Mouse (Mus musculus) kidney, postnatal 10 days (tissue): ENCODE measurements around the gene Gm21190.
"Not testable (repeated sequence)": the region's sequence is repeated elsewhere in the genome, so short reads cannot be mapped to it uniquely, and the experiment has no call there.

ENCODE experiments used
- DNase-seq: peaks from one replicate; pipeline ENCODE4 v3.0.0; 2021; ENCODE audit warnings: mixed read lengths

The Gm21190 gene

DNA sequence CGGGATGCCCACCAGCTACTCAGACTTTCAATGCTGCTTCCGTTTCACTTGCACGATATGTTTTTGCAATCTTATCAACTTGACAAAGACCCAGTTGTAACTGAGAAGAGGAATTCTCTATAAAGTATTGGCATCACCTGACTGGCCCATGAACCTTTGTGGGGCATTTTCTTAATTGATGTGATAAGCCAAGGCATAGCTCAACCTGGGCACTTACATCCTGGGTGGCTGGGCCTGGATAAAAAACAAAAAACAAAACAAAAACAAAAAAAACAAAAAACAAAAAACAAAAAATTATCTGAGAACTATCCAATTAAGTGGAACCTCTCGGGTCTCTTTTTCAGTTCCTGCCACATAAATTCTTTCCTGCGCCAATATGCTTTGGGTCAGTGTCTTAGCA is 40.3 kb downstream of the Gm21190 start:
- DNase-seq: no peak

DNA sequence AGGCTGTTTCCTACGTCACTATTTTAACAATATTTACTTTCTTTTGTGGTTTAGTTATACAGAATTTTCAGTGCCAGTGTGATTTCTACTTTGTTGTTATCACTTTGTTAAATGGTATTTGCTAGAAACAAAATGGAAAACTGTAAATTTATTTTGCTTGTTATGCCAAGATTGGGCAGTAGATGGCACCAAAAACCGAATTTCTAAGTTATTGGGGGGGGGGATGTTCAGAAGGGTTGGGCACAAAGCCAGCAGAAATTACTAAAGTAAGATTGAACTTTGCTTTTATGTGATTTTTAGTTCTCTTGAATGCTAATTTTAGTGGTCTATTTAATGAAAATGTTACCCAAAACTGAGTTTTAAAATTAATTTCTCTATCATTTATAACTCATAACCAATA is 44.4 kb downstream of the Gm21190 start:
- DNase-seq: not testable (repeated sequence)

DNA sequence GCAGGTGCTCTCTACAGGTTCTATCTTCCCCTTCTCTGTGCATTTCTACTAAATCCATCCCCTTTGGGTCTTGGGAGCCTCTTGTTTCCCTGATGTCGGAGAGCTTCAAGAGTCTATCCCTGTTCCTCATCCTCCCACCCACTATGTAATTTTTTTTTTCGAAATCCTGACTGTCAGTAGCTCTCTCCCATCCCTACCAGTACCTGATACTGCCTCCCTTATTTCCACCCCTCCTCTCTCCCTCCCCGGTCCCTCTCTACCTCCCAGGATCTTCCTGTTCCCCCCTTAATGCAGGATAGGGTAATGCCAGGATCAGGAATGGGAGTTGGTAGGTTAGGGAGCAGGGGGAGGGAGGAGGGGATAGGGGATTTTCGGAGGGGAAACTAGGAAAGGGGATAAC is 45.4 kb downstream of the Gm21190 start:
- not testable (repeated sequence) for DNase-seq

- not testable (repeated sequence) for DNase-seq
Measured at GRCm38 (mm10) chr5:15482815-15483214, 46.2 kb downstream of the Gm21190 start.

DNA sequence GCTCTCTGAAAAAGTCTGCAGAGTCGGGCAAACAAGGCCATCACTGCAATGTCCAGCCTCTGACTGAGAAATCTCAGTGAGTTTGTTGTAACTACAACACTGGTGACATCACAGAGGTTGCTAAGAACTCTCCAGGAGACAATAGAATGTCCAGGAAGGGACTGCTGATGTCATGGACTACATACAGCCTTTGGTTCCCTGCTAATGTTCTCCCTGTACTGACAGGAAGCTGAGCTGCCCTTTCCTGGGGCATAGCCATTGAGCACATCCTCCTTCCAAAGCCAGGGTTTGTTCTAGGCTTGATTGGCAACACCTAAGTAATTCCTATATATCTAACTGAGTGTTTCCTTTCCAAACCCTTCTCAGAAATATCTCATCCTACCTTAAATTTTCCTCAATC is 52.6 kb downstream of the Gm21190 start, which contains the start of gene Gm21149:
Gm21149 (minus strand) TSS at position 101 of the 400 bp plus-strand sequence.
- DNase-seq: not testable (repeated sequence)
